Mouse (Mus musculus) lung, adult 2 months (tissue): Measurements from ENCODE around the gene Yars.

ENCODE experiments used
- CTCF ChIP-seq: fragments of 200-500 bp; IDR thresholded peaks from 2 replicates; pipeline ENCODE4 v1.5.1; 2011; ENCODE audit warnings: mild to moderate bottlenecking, low read length, control low read depth; ENCODE audit not compliant: insufficient read depth
- POLR2A ChIP-seq: fragments of 200-500 bp; IDR thresholded peaks from 2 replicates; pipeline ENCODE4 v1.6.1; 2011; ENCODE audit warnings: low read depth, mild to moderate bottlenecking, control low read depth, low read length, borderline replicate concordance; ENCODE audit errors: extremely low read depth

GRCm38 (mm10) chr4:129149321-129149720, 40.2 kb upstream of the Yars start:
- TF ChIP-seq POLR2A (no peak), CTCF (no peak)
